Mouse (Mus musculus): ENCODE results near the gene Sdr9c7. TPM values are rescaled to one million over a fixed set of nuclear protein-coding genes. Genes with fewer than 3 reads are reported as not detected.

The Sdr9c7 gene
- polyA plus RNA-seq, 1 experiment from 2014 or later: not detected

DNA sequence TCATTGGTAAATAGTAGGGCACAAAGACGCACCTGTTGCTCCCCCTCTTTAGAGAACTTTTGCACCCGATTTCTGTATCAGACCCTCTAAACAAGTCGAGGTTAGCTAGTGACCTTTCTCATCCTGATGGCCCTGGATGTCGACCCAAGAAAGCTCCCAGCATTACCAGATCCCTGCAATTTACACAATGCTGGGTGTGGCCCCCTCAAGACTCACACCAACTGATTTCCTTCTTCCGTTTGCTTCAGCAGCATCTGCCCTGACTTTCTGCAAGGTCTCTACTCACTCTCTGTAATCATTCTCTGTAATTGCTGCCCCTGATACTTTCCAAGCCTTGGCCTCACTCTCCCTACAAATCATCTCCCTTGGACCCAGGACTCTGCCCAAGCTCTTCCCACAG, 1.6 kb upstream of the Sdr9c7 start:
- DNase-seq (no peak), ATAC-seq (ENCODE audit: insufficient read depth) (no peak)
- Histone ChIP-seq H3K27me3 (ENCODE audit: insufficient read depth, low read length) (no peaks in the 10 kb centered on the region), H3K36me3 (ENCODE audit: insufficient read depth) (no peaks in the 10 kb centered on the region), H3K9me3 (ENCODE audit: low read depth, low read length) (no peaks in the 10 kb centered on the region), H3K4me1 (ENCODE audit: insufficient read depth) (no peaks in the 10 kb centered on the region; the same call in 1 of the 2 replicates), H3K4me3 (ENCODE audit: low read depth, low read length) (no peak overlapping the region), H3K4me2 (no peak overlapping the region), H3K27ac (ENCODE audit: low read depth) (no peak overlapping the region), H3K9ac (no peak overlapping the region)
- 53% methylated on average over 5 of the region's 5 CpGs for WGBS
- TF ChIP-seq CTCF (IDR thresholded peaks at IDR 0.05; ENCODE audit: low read depth): no peak

DNA sequence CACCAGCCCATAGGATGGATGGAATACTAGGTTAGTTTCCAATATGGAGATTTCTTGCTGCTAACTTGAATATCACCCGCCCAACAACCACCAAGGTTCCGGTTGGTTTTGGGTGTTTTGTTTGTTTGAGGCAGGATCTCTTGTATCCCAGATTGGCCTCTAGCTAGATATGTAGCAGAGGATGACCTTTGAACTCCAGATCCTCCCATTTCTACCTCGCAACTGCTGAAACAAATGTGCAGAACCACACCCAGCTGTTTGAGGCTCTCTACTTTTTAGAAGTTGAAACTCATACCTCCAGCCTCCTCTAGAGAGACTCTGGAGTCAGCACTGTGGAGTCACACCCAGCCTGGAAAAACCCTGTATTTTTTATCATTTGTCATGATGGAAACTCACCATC, 812 bp upstream of the Sdr9c7 start:
- no peak overlapping the region for H3K4me3 ChIP-seq (ENCODE audit: low read depth, low read length)
- no peaks in the 10 kb centered on the region for H3K9me3 ChIP-seq (ENCODE audit: low read depth, low read length)
- no peaks in the 10 kb centered on the region for H3K27me3 ChIP-seq (ENCODE audit: insufficient read depth, low read length)
- no peak for ATAC-seq (ENCODE audit: insufficient read depth)
- no peak for TF ChIP-seq CTCF (IDR thresholded peaks at IDR 0.05; ENCODE audit: low read depth)
- H3K9ac ChIP-seq: no peak overlapping the region
- WGBS: 79% methylated on average over 3 of the region's 3 CpGs
- H3K4me2 ChIP-seq: no peak overlapping the region
- no peaks in the 10 kb centered on the region for H3K36me3 ChIP-seq (ENCODE audit: insufficient read depth)
- H3K4me1 ChIP-seq (ENCODE audit: insufficient read depth): no peaks in the 10 kb centered on the region; the same call in 1 of the 2 replicates
- DNase-seq: no peak
- H3K27ac ChIP-seq (ENCODE audit: low read depth): no peak overlapping the region

DNA sequence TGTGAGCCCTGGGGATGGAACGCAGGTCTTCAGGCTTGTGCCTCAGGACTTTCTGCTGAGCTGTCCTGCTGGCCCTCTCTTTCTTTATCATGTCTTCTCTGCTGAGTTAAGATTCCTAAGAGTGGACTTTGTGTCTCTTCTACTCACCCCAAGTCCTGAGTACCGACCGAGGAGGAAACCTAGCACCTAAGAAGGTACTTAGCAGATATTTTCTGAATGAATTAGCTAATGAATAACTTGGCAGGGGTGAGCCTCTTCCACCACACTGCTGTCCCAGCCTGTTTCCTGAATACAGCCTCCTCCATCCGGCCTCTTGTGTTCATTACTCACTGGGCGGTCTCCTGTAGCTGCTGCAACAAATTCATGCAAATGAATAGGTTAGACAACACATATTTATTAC, 1.5 kb downstream of the Sdr9c7 start:
- WGBS: 52% methylated on average over 5 of the region's 5 CpGs
- H3K36me3 ChIP-seq (ENCODE audit: insufficient read depth): no peaks in the 10 kb centered on the region

DNA sequence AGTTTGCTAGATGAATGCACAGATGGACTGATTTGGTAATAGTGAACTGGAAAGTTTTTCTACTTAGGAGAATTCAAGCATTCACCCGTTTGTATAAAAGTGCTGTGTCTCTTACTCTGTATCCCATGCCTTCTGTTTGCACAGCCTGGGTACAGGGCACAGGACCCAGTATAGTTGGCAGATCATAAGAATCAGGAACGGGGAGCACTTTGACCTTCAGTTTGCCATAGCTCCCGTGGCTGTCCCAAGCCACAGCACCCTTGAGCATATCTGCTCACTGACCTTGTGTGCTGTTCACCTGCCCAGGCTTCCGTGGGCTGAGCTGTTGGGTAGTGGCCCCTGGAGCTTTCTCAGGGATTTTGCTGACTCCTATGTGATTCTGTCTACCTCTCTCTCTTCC, 3.4 kb downstream of the Sdr9c7 start:
- Histone ChIP-seq H3K9me3 (ENCODE audit: low read depth, low read length) (no peaks in the 10 kb centered on the region), H3K4me3 (ENCODE audit: low read depth, low read length) (no peak overlapping the region), H3K27ac (ENCODE audit: low read depth) (no peak overlapping the region), H3K27me3 (ENCODE audit: insufficient read depth, low read length) (no peaks in the 10 kb centered on the region), H3K36me3 (ENCODE audit: insufficient read depth) (no peaks in the 10 kb centered on the region), H3K4me1 (ENCODE audit: insufficient read depth) (peaks cover 4% of the 10 kb centered on the region; the same call in 1 of the 2 replicates), H3K9ac (no peak overlapping the region), H3K4me2 (no peak overlapping the region)
- DNase-seq (no peak), ATAC-seq (ENCODE audit: insufficient read depth) (no peak)
- TF ChIP-seq CTCF (IDR thresholded peaks at IDR 0.05; ENCODE audit: low read depth): no peak
- 69% methylated on average over 4 of the region's 4 CpGs for WGBS

More for the DNA sequence above, 1.5 kb downstream of the Sdr9c7 start:
- H3K9me3 ChIP-seq (ENCODE audit: low read depth, low read length): no peaks in the 10 kb centered on the region
- no peak for ATAC-seq (ENCODE audit: insufficient read depth)
- H3K4me2 ChIP-seq: no peak overlapping the region
- H3K4me3 ChIP-seq (ENCODE audit: low read depth, low read length): no peak overlapping the region
- H3K27ac ChIP-seq (ENCODE audit: low read depth): no peak overlapping the region
- H3K4me1 ChIP-seq (ENCODE audit: insufficient read depth): no peaks in the 10 kb centered on the region
- no peak for DNase-seq
- no peak overlapping the region for H3K9ac ChIP-seq
- no peak for TF ChIP-seq CTCF (IDR thresholded peaks at IDR 0.05; ENCODE audit: low read depth)
- H3K27me3 ChIP-seq (ENCODE audit: insufficient read depth, low read length): no peaks in the 10 kb centered on the region

DNA sequence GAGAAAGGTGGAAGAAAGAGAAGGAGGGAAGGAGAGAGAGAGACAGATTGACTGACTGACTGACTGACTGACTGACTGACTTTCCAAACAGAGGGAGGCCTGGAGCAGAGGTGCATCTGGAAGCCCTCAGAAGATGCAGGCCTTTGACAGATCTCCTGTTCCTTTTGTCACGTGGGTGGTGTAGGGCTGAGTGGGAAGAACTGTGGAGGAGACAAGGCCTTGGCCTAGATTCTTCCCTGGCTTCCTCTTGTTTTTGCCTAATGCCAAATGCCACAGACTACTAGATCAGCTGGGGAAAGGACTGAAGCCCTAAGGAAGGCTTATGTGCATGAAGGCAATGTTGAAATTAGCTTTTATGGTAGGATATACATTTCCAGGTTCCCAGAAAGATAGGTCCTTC, 4.8 kb downstream of the Sdr9c7 start:
- Histone ChIP-seq H3K9me3 (ENCODE audit: low read depth, low read length) (no peaks in the 10 kb centered on the region), H3K4me1 (ENCODE audit: insufficient read depth) (peaks cover 4% of the 10 kb centered on the region; the same call in 1 of the 2 replicates), H3K9ac (no peak overlapping the region), H3K36me3 (ENCODE audit: insufficient read depth) (no peaks in the 10 kb centered on the region), H3K4me3 (ENCODE audit: low read depth, low read length) (no peak overlapping the region), H3K4me2 (no peak overlapping the region), H3K27me3 (ENCODE audit: insufficient read depth, low read length) (no peaks in the 10 kb centered on the region), H3K27ac (ENCODE audit: low read depth) (no peak overlapping the region)
- 50% methylated on average over 1 of the region's 1 CpGs for WGBS
- ATAC-seq (ENCODE audit: insufficient read depth) (no peak), DNase-seq (no peak)
- TF ChIP-seq CTCF (IDR thresholded peaks at IDR 0.05; ENCODE audit: low read depth): no peak

DNA sequence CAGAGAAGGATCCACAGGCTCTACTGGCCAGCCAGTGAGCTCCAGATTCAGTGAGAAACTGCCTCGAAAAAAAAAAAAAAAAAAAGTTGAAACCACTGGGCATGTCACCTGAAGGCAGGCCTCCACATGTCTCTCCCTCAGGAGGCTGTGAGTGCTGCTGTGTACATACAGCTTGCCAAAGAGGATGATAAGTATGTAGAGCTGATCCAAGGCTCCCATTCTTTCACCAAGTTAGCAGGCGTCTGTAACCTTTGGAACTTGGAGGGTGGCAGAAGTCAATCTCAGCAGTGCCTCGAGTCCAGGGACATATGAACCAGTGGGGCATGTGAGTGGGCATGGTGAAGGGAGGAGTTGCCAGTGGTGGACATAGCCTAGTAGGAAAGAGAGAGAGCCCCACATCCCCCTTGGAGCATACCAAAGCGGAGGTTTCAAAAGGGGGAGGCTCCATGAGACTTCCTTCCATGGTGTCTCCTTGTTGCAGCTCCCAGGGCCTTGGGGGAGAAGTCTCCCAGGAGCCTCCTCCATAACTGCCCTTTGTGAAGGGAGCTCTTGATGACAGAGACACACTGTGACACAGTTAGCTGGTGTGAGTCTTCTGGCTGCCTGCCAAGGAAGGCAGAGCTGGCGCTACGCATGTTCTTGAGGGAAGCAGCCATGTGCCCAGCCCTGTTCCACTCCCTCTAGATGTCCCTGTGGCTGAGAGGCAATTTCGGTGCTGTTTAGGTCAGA, 6.6 kb downstream of the Sdr9c7 start:
- no peak overlapping the region for H3K9ac ChIP-seq
- H3K4me2 ChIP-seq: no peak overlapping the region
- no peaks in the 10 kb centered on the region for H3K27me3 ChIP-seq (ENCODE audit: insufficient read depth, low read length)
- no peaks in the 10 kb centered on the region for H3K36me3 ChIP-seq (ENCODE audit: insufficient read depth)
- peaks cover 4% of the 10 kb centered on the region; the same call in 1 of the 2 replicates for H3K4me1 ChIP-seq (ENCODE audit: insufficient read depth)
- 0 out of 2 replicates have a peak overlapping the region, but pooled peaks have one; percentile 12 for H3K27ac ChIP-seq (ENCODE audit: low read depth)
- DNase-seq (peak; percentile 71), ATAC-seq (ENCODE audit: insufficient read depth) (peak; percentile 66)
- no peak overlapping the region for H3K4me3 ChIP-seq (ENCODE audit: low read depth, low read length)
- WGBS: 43% methylated on average over 7 of the region's 7 CpGs
- no peak for TF ChIP-seq CTCF (IDR thresholded peaks at IDR 0.05; ENCODE audit: low read depth)
- H3K9me3 ChIP-seq (ENCODE audit: low read depth, low read length): no peaks in the 10 kb centered on the region

DNA sequence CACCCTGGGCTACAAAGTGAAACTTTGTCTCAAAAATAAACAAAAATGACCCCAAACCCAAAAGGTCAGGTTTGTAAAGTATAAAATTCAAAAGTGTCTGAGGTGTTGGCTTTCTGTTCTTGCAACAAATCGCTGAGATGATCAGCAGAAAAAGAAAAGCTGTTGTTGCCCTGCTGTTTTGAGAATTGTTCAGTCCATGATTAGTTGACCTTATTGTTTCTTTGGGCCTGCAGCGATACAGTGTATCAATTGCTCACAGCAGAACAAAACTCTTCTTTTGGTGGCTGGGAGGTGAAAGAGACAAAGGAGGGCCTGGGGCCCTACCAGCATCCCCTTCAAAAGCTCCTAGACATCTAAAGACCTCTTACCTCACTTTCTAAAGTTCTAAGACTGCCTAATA, 7.8 kb downstream of the Sdr9c7 start:
- TF ChIP-seq CTCF (IDR thresholded peaks at IDR 0.05; ENCODE audit: low read depth): no peak
- H3K4me1 ChIP-seq (ENCODE audit: insufficient read depth): peaks cover 4% of the 10 kb centered on the region; the same call in 1 of the 2 replicates
- no peaks in the 10 kb centered on the region for H3K9me3 ChIP-seq (ENCODE audit: low read depth, low read length)
- ATAC-seq (ENCODE audit: insufficient read depth) (no peak), DNase-seq (no peak)
- no peak overlapping the region for H3K4me2 ChIP-seq
- no peak overlapping the region for H3K9ac ChIP-seq
- no peaks in the 10 kb centered on the region for H3K27me3 ChIP-seq (ENCODE audit: insufficient read depth, low read length)
- WGBS: 67% methylated on average over 2 of the region's 2 CpGs
- H3K36me3 ChIP-seq (ENCODE audit: insufficient read depth): no peaks in the 10 kb centered on the region
- H3K27ac ChIP-seq (ENCODE audit: low read depth): no peak overlapping the region
- H3K4me3 ChIP-seq (ENCODE audit: low read depth, low read length): no peak overlapping the region

Data from lung, embryonic 14.5 days (tissue).